Mouse (Mus musculus) myocyte (in vitro differentiated cells): ENCODE measurements at regions not wholly inside any gene's neighbourhood (a gene's known extent, or its start where the extent isn't known, plus 50 kb on each side); places are given as distances from the start of the nearest gene placed in this dataset.

Source experiments
- MYOG ChIP-seq, 3 experiments: IDR thresholded peaks; one replicate each; pipeline ENCODE4 v1.6.1; 2011; ENCODE audit warnings: control low read depth in 2 of 3, low read depth in 2 of 3, mild to moderate bottlenecking in 2 of 3; ENCODE audit not compliant: insufficient read length in 2 of 3, control insufficient read depth in 1 of 3, insufficient read depth in 1 of 3
- POLR2A ChIP-seq: IDR thresholded peaks from one replicate; pipeline ENCODE4 v1.6.1; 2011; ENCODE audit warnings: low read depth, mild to moderate bottlenecking, control low read depth, moderate library complexity; ENCODE audit not compliant: insufficient read length

DNA sequence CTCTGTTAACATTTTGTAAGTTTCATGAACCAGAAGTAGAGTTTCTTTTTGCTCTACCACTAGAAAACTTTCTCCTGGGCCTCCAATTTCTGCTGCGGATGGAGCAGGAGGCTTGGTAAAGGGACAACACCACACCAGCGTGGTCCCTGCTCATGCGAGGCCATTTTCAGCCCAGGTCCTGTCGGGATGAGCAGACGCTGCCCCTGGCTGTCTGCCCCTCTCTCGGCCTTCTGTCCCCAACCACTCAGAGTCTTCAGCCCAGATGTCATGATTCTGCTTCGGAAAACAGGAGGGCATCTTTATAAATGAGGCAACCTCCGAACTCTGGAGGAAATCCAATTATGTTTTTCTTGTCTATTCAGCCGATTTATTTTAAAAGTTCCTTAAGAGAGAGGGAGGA lies 186.6 kb upstream of the Npvf start:
- TF ChIP-seq MYOG (IDR thresholded peaks at IDR 0.05; ENCODE audit: control insufficient read depth in 1 of 3, insufficient read depth in 1 of 3, insufficient read length in 2 of 3, low read depth in 2 of 3) (no peak), POLR2A (no peak)
